9 mouse cellular contexts compared by ENCODE assay signal in genomic region chrX:99358051-99358617, GRCm38 (mm10).
DNase-seq lines count a peak whose midpoint lies in the region; ATAC-seq and TF ChIP-seq lines count a peak whose summit lies in the region.
"Had no signal": no experiment of that assay in that cellular context is flagged by ENCODE, and none has a peak within 500 bp of the region (broad histone marks: within the 10 kb centered on the region; RNA-seq: fewer than 3 reads in every experiment).

No protein-coding gene starts in this region.

- ATAC-seq in lung, embryonic 14.5 days (ENCODE audit: insufficient read depth) = peak; percentile 80
- ATAC-seq in embryonic facial prominence, embryonic 12.5 days (ENCODE audit: insufficient number of reproducible peaks, insufficient read depth, low FRiP score, low TSS enrichment) = peak; percentile 80
- peak; percentile 59; the same call in 1 of the 2 replicates for ATAC-seq in hindbrain, embryonic 15.5 days (ENCODE audit: low FRiP score, low read depth)

- H3K4me2 ChIP-seq in lung, embryonic 14.5 days = peak overlapping the region; percentile 33; the same call in 1 of the 2 replicates
- H3K4me2 ChIP-seq in embryonic facial prominence, embryonic 12.5 days (replicated peaks) = no peak overlapping the region
- H3K4me2 ChIP-seq in hindbrain, embryonic 15.5 days = no peak overlapping the region

- H3K4me3 ChIP-seq in lung, embryonic 14.5 days (ENCODE audit: low read depth, low read length) = no peak overlapping the region
- H3K4me3 ChIP-seq in embryonic facial prominence, embryonic 12.5 days = no peak overlapping the region
- no peak overlapping the region for H3K4me3 ChIP-seq in hindbrain, embryonic 15.5 days

- no peak overlapping the region for H3K9ac ChIP-seq in lung, embryonic 14.5 days
- no peak overlapping the region for H3K9ac ChIP-seq in embryonic facial prominence, embryonic 12.5 days
- H3K9ac ChIP-seq in hindbrain, embryonic 15.5 days = no peak overlapping the region

- H3K9me3 ChIP-seq in lung, embryonic 14.5 days (ENCODE audit: low read depth, low read length) = no peaks in the 10 kb centered on the region
- H3K9me3 ChIP-seq in embryonic facial prominence, embryonic 12.5 days = no peaks in the 10 kb centered on the region
- no peaks in the 10 kb centered on the region for H3K9me3 ChIP-seq in hindbrain, embryonic 15.5 days

- 26% methylated on average over 13 of the region's 13 CpGs for WGBS in lung, embryonic 14.5 days
- WGBS in embryonic facial prominence, embryonic 12.5 days = 29% methylated on average over 13 of the region's 13 CpGs
- WGBS in hindbrain, embryonic 15.5 days = 47% methylated on average over 13 of the region's 13 CpGs

- TF ChIP-seq CTCF in lung, embryonic 14.5 days (IDR thresholded peaks at IDR 0.05; ENCODE audit: low read depth) = no peak

- DNase-seq in lung, embryonic 14.5 days = peak; percentile 76
- DNase-seq in lung, adult 18-20 months = no peak
- peak; percentile 41 for DNase-seq in retina, embryonic 14.5 days (ENCODE audit: low spot score)
- DNase-seq in adrenal gland, adult 2 months = no peak
- no peak for DNase-seq in gastrocnemius, postnatal 14 days
- DNase-seq in left cerebral cortex, adult 18-20 months (ENCODE audit: low spot score in 2 of 2) = no peak
- DNase-seq: right cerebral cortex, postnatal 14 days had no signal

- H3K36me3 ChIP-seq in lung, embryonic 14.5 days (ENCODE audit: insufficient read depth) = no peaks in the 10 kb centered on the region
- no peaks in the 10 kb centered on the region for H3K36me3 ChIP-seq in embryonic facial prominence, embryonic 12.5 days
- no peaks in the 10 kb centered on the region for H3K36me3 ChIP-seq in hindbrain, embryonic 15.5 days

- intact Hi-C loops in gastrocnemius, postnatal 14 days (cut with DNase I; ENCODE audit: low total_unique reads) = loop anchor here (10.0 kb wide), 1 partner anchor 223 kb away; the partner anchor contains the start of gene Efnb1

- no peaks in the 10 kb centered on the region for H3K27me3 ChIP-seq in lung, embryonic 14.5 days (ENCODE audit: insufficient read depth, low read length)
- H3K27me3 ChIP-seq in embryonic facial prominence, embryonic 12.5 days = peaks cover 35% of the 10 kb centered on the region
- peaks cover 22% of the 10 kb centered on the region; the same call in 1 of the 2 replicates for H3K27me3 ChIP-seq in hindbrain, embryonic 15.5 days

- peaks cover 5% of the 10 kb centered on the region; the same call in 1 of the 2 replicates for H3K4me1 ChIP-seq in lung, embryonic 14.5 days (ENCODE audit: insufficient read depth)
- peaks cover 5% of the 10 kb centered on the region; the same call in 1 of the 2 replicates for H3K4me1 ChIP-seq in embryonic facial prominence, embryonic 12.5 days
- H3K4me1 ChIP-seq in hindbrain, embryonic 15.5 days (replicated peaks) = no peaks in the 10 kb centered on the region; the same call in 1 of the 2 replicates

- H3K27ac ChIP-seq in lung, embryonic 14.5 days (ENCODE audit: low read depth) = peak overlapping the region; percentile 50
- H3K27ac ChIP-seq in embryonic facial prominence, embryonic 12.5 days = no peak overlapping the region
- no peak overlapping the region for H3K27ac ChIP-seq in hindbrain, embryonic 15.5 days (replicated peaks)

Comparison
In these comparisons a context has a peak if more than half of its experiments do, and no peak if none do; other contexts are left out.
1. DNase-seq: peak in lung, embryonic 14.5 days (single experiment) and retina, embryonic 14.5 days (single experiment); none in lung, adult 18-20 months (0 of 2), adrenal gland, adult 2 months (single experiment), gastrocnemius, postnatal 14 days (single experiment) and left cerebral cortex, adult 18-20 months (0 of 2).
2. Peak in every context shown above with its lines, with median percentiles within 50 percentile points of each other: ATAC-seq.